35 mouse cellular contexts compared by ENCODE assay signal in the genomic region with DNA sequence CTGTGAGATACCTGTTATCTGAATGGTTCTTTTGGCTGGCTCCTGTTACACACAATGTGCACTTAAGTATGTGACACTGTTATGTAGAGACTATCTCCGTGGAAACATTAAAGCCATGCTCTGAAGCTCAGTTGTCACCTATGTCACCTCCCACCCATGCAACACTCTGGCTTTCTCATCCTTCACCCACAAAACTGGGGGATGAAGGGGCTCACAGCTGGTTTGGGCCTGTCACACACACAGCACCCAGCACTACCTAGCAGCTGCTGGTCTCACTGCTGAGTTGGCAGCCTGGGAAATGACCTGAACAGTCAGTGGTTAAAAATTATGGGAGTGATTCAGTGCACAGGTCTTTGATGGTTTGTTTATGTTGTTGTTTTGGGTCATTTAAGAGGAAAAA. TPM values are rescaled to one million over a fixed set of nuclear protein-coding genes. Genes with fewer than 3 reads are reported as not detected.
DNase-seq lines count a peak whose midpoint lies in the region; ATAC-seq and TF ChIP-seq lines count a peak whose summit lies in the region.
"Had no signal": no experiment of that assay in that cellular context is flagged by ENCODE, and none has a peak within 500 bp of the region (broad histone marks: within the 10 kb centered on the region; RNA-seq: fewer than 3 reads in every experiment).

No protein-coding gene starts in this region.

- no peaks in the 10 kb centered on the region for H3K36me3 ChIP-seq in liver, embryonic 15.5 days (replicated peaks)
- H3K36me3 ChIP-seq in MEL (ENCODE audit: control insufficient read depth in 1 of 2, insufficient read depth in 2 of 2, low read length in 2 of 2): peaks cover 30 to 60% of the 10 kb centered on the region in 2 experiments
- H3K36me3 ChIP-seq: embryonic facial prominence, embryonic 10.5 days; embryonic facial prominence, embryonic 15.5 days; forebrain, embryonic 12.5 days; heart, embryonic 13.5 days; hindbrain, embryonic 10.5 days; hindbrain, embryonic 15.5 days; limb, embryonic 12.5 days; liver, embryonic 13.5 days; midbrain, embryonic 13.5 days had no signal

- DNase-seq in liver (no peak), MEL (ENCODE audit: low read depth, low spot score) (no peak)
- peak; percentile 30 for DNase-seq in CD4-positive helper T cell, adult 2 months (ENCODE audit: low read depth, low spot score)
- peak; percentile 20 to 59 for DNase-seq in natural killer cell, adult 2 months (ENCODE audit: low spot score in 2 of 2)
- DNase-seq in cerebellum, adult 8-10 months: no peak
- no peak for DNase-seq in lung, postnatal 25 days (ENCODE audit: low spot score)
- DNase-seq in left cerebral cortex, adult 9 months (ENCODE audit: low spot score in 2 of 2): no peak
- DNase-seq: adrenal gland, postnatal 14 days; cerebellum, adult 2 months; cerebellum, postnatal 25 days; forebrain, postnatal 0 days; heart, postnatal 10 days; kidney, adult 2 months; kidney, postnatal 10 days; liver, embryonic 13.5 days; lung, embryonic 14.5 days; lung, postnatal 14 days had no signal

- no peaks in the 10 kb centered on the region for H3K27me3 ChIP-seq in liver, embryonic 15.5 days
- H3K27me3 ChIP-seq in MEL (ENCODE audit: control insufficient read depth in 1 of 2, insufficient read depth in 2 of 2, low read length in 2 of 2): no peaks in the 10 kb centered on the region
- H3K27me3 ChIP-seq: embryonic facial prominence, embryonic 15.5 days; forebrain, embryonic 12.5 days; heart, embryonic 13.5 days; hindbrain, embryonic 15.5 days; limb, embryonic 12.5 days; liver, embryonic 13.5 days; midbrain, embryonic 13.5 days had no signal

- no peak overlapping the region for H3K9ac ChIP-seq in liver, embryonic 15.5 days
- peak overlapping the region; percentile 27; the same call in 1 of the 2 replicates for H3K9ac ChIP-seq in MEL (ENCODE audit: control insufficient read depth, low read depth, low read length, poor library complexity, severe bottlenecking)
- H3K9ac ChIP-seq: embryonic facial prominence, embryonic 15.5 days; forebrain, embryonic 12.5 days; forebrain, postnatal 0 days; heart, embryonic 13.5 days; hindbrain, embryonic 15.5 days; limb, embryonic 12.5 days; liver, embryonic 13.5 days; lung, embryonic 14.5 days; midbrain, embryonic 13.5 days had no signal

- TF ChIP-seq RAD21 in MEL (IDR thresholded peaks at IDR 0.05; ENCODE audit: low read depth, low read length): no peak

- 54% methylated on average over 1 of the region's 1 CpGs for WGBS in liver, embryonic 15.5 days (ENCODE audit: insufficient replicate concordance)

- TF ChIP-seq EP300 in MEL (IDR thresholded peaks at IDR 0.05; ENCODE audit: low read depth in 1 of 2, low read length in 2 of 2): no peak

- H3K4me3 ChIP-seq in liver, embryonic 15.5 days (replicated peaks): no peak overlapping the region
- H3K4me3 ChIP-seq in MEL (ENCODE audit: control insufficient read depth in 1 of 2, insufficient read depth in 1 of 2, low read depth in 2 of 2, low read length in 2 of 2): no peak overlapping the region; a peak in 1 of 4 replicates
- H3K4me3 ChIP-seq: embryonic facial prominence, embryonic 10.5 days; embryonic facial prominence, embryonic 15.5 days; forebrain, embryonic 12.5 days; heart, embryonic 13.5 days; hindbrain, embryonic 10.5 days; hindbrain, embryonic 15.5 days; limb, embryonic 12.5 days; midbrain, embryonic 13.5 days had no signal

- no peak for ATAC-seq in liver, embryonic 15.5 days (ENCODE audit: insufficient read depth)
- ATAC-seq: forebrain, postnatal 0 days; midbrain, embryonic 13.5 days had no signal

- no peak for TF ChIP-seq POLR2A in MEL (IDR thresholded peaks at IDR 0.05; ENCODE audit: control insufficient read depth in 1 of 2, insufficient read depth in 1 of 2, low read depth in 1 of 2, low read length in 2 of 2, poor library complexity in 1 of 2)

- peaks cover 45% of the 10 kb centered on the region for H3K79me2 ChIP-seq in MEL (ENCODE audit: control insufficient read depth, insufficient read depth, low read length, poor library complexity)

- H3K27ac ChIP-seq in liver, embryonic 15.5 days (replicated peaks): no peak overlapping the region
- peak overlapping the region; percentile 4; the same call in 1 of the 2 replicates for H3K27ac ChIP-seq in MEL (ENCODE audit: control insufficient read depth, low read depth, low read length)
- H3K27ac ChIP-seq: embryonic facial prominence, embryonic 10.5 days; embryonic facial prominence, embryonic 15.5 days; forebrain, embryonic 12.5 days; heart, embryonic 13.5 days; hindbrain, embryonic 10.5 days; hindbrain, embryonic 15.5 days; limb, embryonic 12.5 days; liver, embryonic 13.5 days; midbrain, embryonic 13.5 days had no signal

- H3K4me2 ChIP-seq in liver, embryonic 15.5 days: peak overlapping the region; percentile 11; the same call in 1 of the 2 replicates
- H3K4me2 ChIP-seq: embryonic facial prominence, embryonic 15.5 days; forebrain, embryonic 12.5 days; heart, embryonic 13.5 days; hindbrain, embryonic 15.5 days; limb, embryonic 12.5 days; lung, embryonic 14.5 days; midbrain, embryonic 13.5 days had no signal

- no peaks in the 10 kb centered on the region for H3K9me3 ChIP-seq in liver, embryonic 15.5 days (replicated peaks)
- no peaks in the 10 kb centered on the region for H3K9me3 ChIP-seq in MEL (replicated peaks; ENCODE audit: insufficient read depth, low read length)
- H3K9me3 ChIP-seq: embryonic facial prominence, embryonic 10.5 days; embryonic facial prominence, embryonic 15.5 days; forebrain, embryonic 12.5 days; heart, embryonic 13.5 days; hindbrain, embryonic 10.5 days; hindbrain, embryonic 15.5 days; limb, embryonic 12.5 days; liver, embryonic 13.5 days; midbrain, embryonic 13.5 days had no signal

- no peak for TF ChIP-seq CTCF in MEL (IDR thresholded peaks at IDR 0.05 in 2 of 3, conservative IDR thresholded peaks at IDR 0.05 in 1 of 3; ENCODE audit: control insufficient read depth in 1 of 3, insufficient read depth in 1 of 3, low read depth in 2 of 3, low read length in 3 of 3, poor library complexity in 1 of 3, severe bottlenecking in 1 of 3)

- peaks cover 3% of the 10 kb centered on the region; the same call in 1 of the 2 replicates for H3K4me1 ChIP-seq in liver, embryonic 15.5 days (replicated peaks)
- H3K4me1 ChIP-seq in MEL (ENCODE audit: control insufficient read depth in 1 of 2, insufficient read depth in 2 of 2, low read length in 2 of 2): peaks cover 37 to 50% of the 10 kb centered on the region in 2 experiments
- H3K4me1 ChIP-seq: embryonic facial prominence, embryonic 10.5 days; embryonic facial prominence, embryonic 15.5 days; forebrain, embryonic 12.5 days; heart, embryonic 13.5 days; hindbrain, embryonic 10.5 days; hindbrain, embryonic 15.5 days; limb, embryonic 12.5 days; midbrain, embryonic 13.5 days had no signal

TF ChIP-seq in MEL, 35 proteins besides CTCF, POLR2A, EP300 and RAD21:
- TF ChIP-seq CHD2 (IDR thresholded peaks at IDR 0.05; ENCODE audit: low read length) (no peak), MXI1 (IDR thresholded peaks at IDR 0.05; ENCODE audit: low read depth, low read length) (0 out of 2 replicates have a peak, but pooled peaks have one; percentile 11), CHD1 (IDR thresholded peaks at IDR 0.05; ENCODE audit: low read depth, low read length) (no peak), ZC3H11A (IDR thresholded peaks at IDR 0.05; ENCODE audit: low read depth, low read length) (no peak), HCFC1 (IDR thresholded peaks at IDR 0.05; ENCODE audit: low read depth, low read length) (no peak), ETS1 (IDR thresholded peaks at IDR 0.05; ENCODE audit: low read depth, low read length) (no peak)
TF ChIP-seq in MEL: peak in this region for 1.

RNA-seq across cellular contexts. Expression of a gene that starts 3.3 kb away (rescaled TPM):
- polyA plus RNA-seq in liver, embryonic 15.5 days (2015; fragmentation: Nextera tagmentation; extraction: Ambion mirVana): 8.1 and 10.0 TPM in 2 replicates
- 52.3 and 55.7 TPM in 2 replicates for total RNA-seq in MEL (2012; rRNA removed)
- 10 to 100 TPM; 66.4 to 70.0 TPM for polyA plus RNA-seq in MEL (2012; ENCODE audit: insufficient read depth in 1 of 2, insufficient read length in 2 of 2, low read depth in 1 of 2, low replicate concordance in 2 of 2, missing spikeins in 1 of 2)

RNA-seq across cellular contexts. Expression of a gene that starts 48.3 kb away (rescaled TPM):
- polyA plus RNA-seq in liver, embryonic 15.5 days (2015; fragmentation: Nextera tagmentation; extraction: Ambion mirVana): not detected in 2 replicates
- 0.23 TPM in 1 of 2 replicates, not detected in the other for total RNA-seq in MEL (2012; rRNA removed)
- polyA plus RNA-seq in MEL (2012; ENCODE audit: insufficient read depth in 1 of 2, insufficient read length in 2 of 2, low read depth in 1 of 2, low replicate concordance in 2 of 2, missing spikeins in 1 of 2): under 1 TPM in 1 of 2 experiments, not detected in 1; 0.29 TPM
- total RNA-seq: adrenal gland, postnatal 14 days; forebrain, postnatal 0 days; gastrocnemius, adult 8-10 months; gastrocnemius, postnatal 4 days; heart, adult 8-10 months; heart, postnatal 10 days; layer of hippocampus, adult 18-20 months; layer of hippocampus, postnatal 10 days; left cerebral cortex, adult 18-20 months; left cerebral cortex, postnatal 25 days; megakaryocyte-erythroid progenitor cell, adult 5-6 weeks had no signal
- polyA plus RNA-seq: cerebellum, adult 2 months; embryonic facial prominence, embryonic 10.5 days; forebrain, embryonic 12.5 days; forebrain, postnatal 0 days; heart, embryonic 13.5 days; hindbrain, embryonic 10.5 days; limb, embryonic 12.5 days; liver, embryonic 13.5 days; lung, embryonic 14.5 days; midbrain, embryonic 13.5 days; stomach, embryonic 16.5 days had no signal

RNA-seq across cellular contexts. Expression of a gene that starts 57.1 kb away (rescaled TPM):
- polyA plus RNA-seq in liver, embryonic 15.5 days (2015; fragmentation: Nextera tagmentation; extraction: Ambion mirVana): 0.16 and 0.51 TPM in 2 replicates
- total RNA-seq in MEL (2012; rRNA removed): 0.04 TPM in 1 of 2 replicates, not detected in the other
- under 1 TPM in 1 of 2 experiments, not detected in 1; 0.06 TPM for polyA plus RNA-seq in MEL (2012; ENCODE audit: insufficient read depth in 1 of 2, insufficient read length in 2 of 2, low read depth in 1 of 2, low replicate concordance in 2 of 2, missing spikeins in 1 of 2)
- total RNA-seq: gastrocnemius, adult 8-10 months; heart, postnatal 10 days; megakaryocyte-erythroid progenitor cell, adult 5-6 weeks had no signal
- polyA plus RNA-seq: kidney, adult 2 months had no signal

Comparison
In these comparisons a context has a peak if more than half of its experiments do, and no peak if none do; other contexts are left out.
1. DNase-seq: peak in CD4-positive helper T cell, adult 2 months (single experiment) and natural killer cell, adult 2 months (2 of 2); none in liver (single experiment), MEL (single experiment), cerebellum, adult 8-10 months (single experiment), lung, postnatal 25 days (single experiment) and left cerebral cortex, adult 9 months (0 of 2).